Mouse (Mus musculus): ENCODE measurements at regions not wholly inside any gene's neighbourhood (a gene's known extent, or its start where the extent isn't known, plus 50 kb on each side); places are given as distances from the start of the nearest gene placed in this dataset.

- DNase-seq (ENCODE audit: low spot score), result no peak
These were observed 152.3 kb downstream of the Dkk2 start for GRCm38 (mm10) chr3:132237344-132237743.

- no peak for DNase-seq (ENCODE audit: low spot score)
These were observed 172.7 kb downstream of the Dkk2 start for GRCm38 (mm10) chr3:132257834-132258233.

GRCm38 (mm10) chr3:132269641-132270040, 184.5 kb downstream of the Dkk2 start:
- DNase-seq (ENCODE audit: low spot score), result no peak

- DNase-seq (ENCODE audit: low spot score), result no peak
These were observed 189.7 kb downstream of the Dkk2 start for GRCm38 (mm10) chr3:132274786-132275185.

GRCm38 (mm10) chr3:132277771-132278170, 192.7 kb downstream of the Dkk2 start:
- no peak for DNase-seq (ENCODE audit: low spot score)

GRCm38 (mm10) chr3:132287714-132288113, 202.6 kb downstream of the Dkk2 start:
- no peak for DNase-seq (ENCODE audit: low spot score)

GRCm38 (mm10) chr3:132326961-132327360, 241.9 kb downstream of the Dkk2 start:
- DNase-seq (ENCODE audit: low spot score), result no peak

- no peak for DNase-seq (ENCODE audit: low spot score)
These were observed 258.5 kb downstream of the Dkk2 start for GRCm38 (mm10) chr3:132343625-132344024.

GRCm38 (mm10) chr3:132345856-132346255, 260.8 kb downstream of the Dkk2 start:
- no peak for DNase-seq (ENCODE audit: low spot score)

- no peak for DNase-seq (ENCODE audit: low spot score)
These were observed 264.5 kb downstream of the Dkk2 start for GRCm38 (mm10) chr3:132349602-132350001.

- no peak for DNase-seq (ENCODE audit: low spot score)
These were observed 268.1 kb downstream of the Dkk2 start for GRCm38 (mm10) chr3:132353204-132353603.

- no peak for DNase-seq (ENCODE audit: low spot score)
These were observed 270.0 kb upstream of the Gimd1 start for GRCm38 (mm10) chr3:132359596-132359995.

GRCm38 (mm10) chr3:132375579-132375978, 254.0 kb upstream of the Gimd1 start:
- no peak for DNase-seq (ENCODE audit: low spot score)

GRCm38 (mm10) chr3:132417742-132418141, 211.9 kb upstream of the Gimd1 start:
- DNase-seq (ENCODE audit: low spot score), result no peak

GRCm38 (mm10) chr3:132425819-132426671, 203.6 kb upstream of the Gimd1 start:
- DNase-seq (ENCODE audit: low spot score), result no peak

GRCm38 (mm10) chr3:132427244-132427643, 202.4 kb upstream of the Gimd1 start:
- DNase-seq (ENCODE audit: low spot score), result no peak

GRCm38 (mm10) chr3:132428148-132428547, 201.5 kb upstream of the Gimd1 start:
- no peak for DNase-seq (ENCODE audit: low spot score)

GRCm38 (mm10) chr3:132431805-132432204, 197.8 kb upstream of the Gimd1 start:
- DNase-seq (ENCODE audit: low spot score), result no peak

- no peak for DNase-seq (ENCODE audit: low spot score)
These were observed 188.4 kb upstream of the Gimd1 start for GRCm38 (mm10) chr3:132441226-132441625.

- DNase-seq (ENCODE audit: low spot score), result no peak
These were observed 175.7 kb upstream of the Gimd1 start for GRCm38 (mm10) chr3:132453927-132454326.

GRCm38 (mm10) chr3:132462348-132462959, 167.2 kb upstream of the Gimd1 start:
- no peak for DNase-seq (ENCODE audit: low spot score)

- no peak for DNase-seq (ENCODE audit: low spot score)
These were observed 158.6 kb upstream of the Gimd1 start for GRCm38 (mm10) chr3:132471070-132471469.

GRCm38 (mm10) chr3:132477768-132478167, 151.9 kb upstream of the Gimd1 start:
- DNase-seq (ENCODE audit: low spot score), result no peak

GRCm38 (mm10) chr3:132479275-132479674, 150.3 kb upstream of the Gimd1 start:
- DNase-seq (ENCODE audit: low spot score), result no peak

All from ovary, postnatal 10 days (tissue).